Mouse (Mus musculus): ENCODE results near the gene Rpl9-ps6. TPM values are rescaled to one million over a fixed set of nuclear protein-coding genes. Genes with fewer than 3 reads are reported as not detected.

Rpl9-ps6 gene
- total and polyA plus RNA-seq, 2 experiments from 2014 or later, result 41.4 to 53.3 TPM

GRCm38 (mm10) chr19:32452231-32452630, 14.1 kb downstream of the Rpl9-ps6 start:
- Histone ChIP-seq H3K9me3 (replicated peaks; ENCODE audit: control insufficient read depth, low read length) (no peaks in the 10 kb centered on the region), H3K4me3 (ENCODE audit: low read depth, low read length) (no peak overlapping the region), H3K4me2 (ENCODE audit: low read depth, low read length) (no peak overlapping the region), H3K9ac (replicated peaks; ENCODE audit: low read depth, low read length) (no peak overlapping the region), H3K36me3 (replicated peaks; ENCODE audit: control insufficient read depth, insufficient read depth, low read length) (no peaks in the 10 kb centered on the region), H3K4me1 (ENCODE audit: control insufficient read depth, insufficient read depth) (no peaks in the 10 kb centered on the region), H3K27ac (ENCODE audit: low read depth) (no peak overlapping the region), H3K27me3 (ENCODE audit: control insufficient read depth, insufficient read depth, low read length) (no peaks in the 10 kb centered on the region)
- WGBS, result 70% methylated on average over 4 of the region's 4 CpGs
- no peak for DNase-seq (ENCODE audit: low spot score)
- ATAC-seq (ENCODE audit: insufficient read depth, low read depth), result no peak
- TF ChIP-seq CTCF (IDR thresholded peaks at IDR 0.05; ENCODE audit: low read depth), result no peak

- Histone ChIP-seq H3K36me3 (replicated peaks; ENCODE audit: control insufficient read depth, insufficient read depth, low read length) (no peaks in the 10 kb centered on the region), H3K9ac (replicated peaks; ENCODE audit: low read depth, low read length) (no peak overlapping the region), H3K27me3 (ENCODE audit: control insufficient read depth, insufficient read depth, low read length) (no peaks in the 10 kb centered on the region), H3K4me1 (ENCODE audit: control insufficient read depth, insufficient read depth) (no peaks in the 10 kb centered on the region), H3K9me3 (replicated peaks; ENCODE audit: control insufficient read depth, low read length) (no peaks in the 10 kb centered on the region), H3K4me3 (ENCODE audit: low read depth, low read length) (no peak overlapping the region), H3K4me2 (ENCODE audit: low read depth, low read length) (no peak overlapping the region), H3K27ac (ENCODE audit: low read depth) (no peak overlapping the region)
- WGBS, result 88% methylated on average over 10 of the region's 10 CpGs
- ATAC-seq (ENCODE audit: insufficient read depth, low read depth) (no peak), DNase-seq (ENCODE audit: low spot score) (no peak)
- TF ChIP-seq EP300 (IDR thresholded peaks at IDR 0.05; ENCODE audit: low read depth), result no peak
- no peak for TF ChIP-seq CTCF (IDR thresholded peaks at IDR 0.05; ENCODE audit: low read depth)
These were observed 17.4 kb downstream of the Rpl9-ps6 start for GRCm38 (mm10) chr19:32448931-32449330.

GRCm38 (mm10) chr19:32441568-32441967, 24.8 kb downstream of the Rpl9-ps6 start:
- Histone ChIP-seq H3K36me3 (replicated peaks; ENCODE audit: control insufficient read depth, insufficient read depth, low read length) (no peaks in the 10 kb centered on the region), H3K4me3 (ENCODE audit: low read depth, low read length) (no peak overlapping the region), H3K27ac (ENCODE audit: low read depth) (no peak overlapping the region), H3K9ac (replicated peaks; ENCODE audit: low read depth, low read length) (no peak overlapping the region), H3K4me1 (ENCODE audit: control insufficient read depth, insufficient read depth) (no peaks in the 10 kb centered on the region), H3K9me3 (replicated peaks; ENCODE audit: control insufficient read depth, low read length) (no peaks in the 10 kb centered on the region), H3K27me3 (ENCODE audit: control insufficient read depth, insufficient read depth, low read length) (no peaks in the 10 kb centered on the region), H3K4me2 (ENCODE audit: low read depth, low read length) (no peak overlapping the region)
- TF ChIP-seq CTCF (IDR thresholded peaks at IDR 0.05; ENCODE audit: low read depth) (no peak), EP300 (IDR thresholded peaks at IDR 0.05; ENCODE audit: low read depth) (no peak)
- WGBS, result 94% methylated on average over 10 of the region's 11 CpGs
- ATAC-seq (ENCODE audit: insufficient read depth, low read depth) (no peak), DNase-seq (ENCODE audit: low spot score) (no peak)

GRCm38 (mm10) chr19:32439356-32439755, 27.0 kb downstream of the Rpl9-ps6 start:
- TF ChIP-seq EP300 (IDR thresholded peaks at IDR 0.05; ENCODE audit: low read depth) (no peak), CTCF (IDR thresholded peaks at IDR 0.05; ENCODE audit: low read depth) (no peak)
- Histone ChIP-seq H3K4me2 (ENCODE audit: low read depth, low read length) (no peak overlapping the region), H3K9me3 (replicated peaks; ENCODE audit: control insufficient read depth, low read length) (no peaks in the 10 kb centered on the region), H3K4me1 (ENCODE audit: control insufficient read depth, insufficient read depth) (no peaks in the 10 kb centered on the region), H3K36me3 (replicated peaks; ENCODE audit: control insufficient read depth, insufficient read depth, low read length) (no peaks in the 10 kb centered on the region), H3K9ac (replicated peaks; ENCODE audit: low read depth, low read length) (no peak overlapping the region), H3K27me3 (ENCODE audit: control insufficient read depth, insufficient read depth, low read length) (no peaks in the 10 kb centered on the region), H3K27ac (ENCODE audit: low read depth) (no peak overlapping the region), H3K4me3 (ENCODE audit: low read depth, low read length) (no peak overlapping the region)
- ATAC-seq (ENCODE audit: insufficient read depth, low read depth) (no peak), DNase-seq (ENCODE audit: low spot score) (no peak)
- 83% methylated on average over 2 of the region's 2 CpGs for WGBS

- Histone ChIP-seq H3K9me3 (replicated peaks; ENCODE audit: control insufficient read depth, low read length) (no peaks in the 10 kb centered on the region), H3K4me2 (ENCODE audit: low read depth, low read length) (no peak overlapping the region), H3K9ac (replicated peaks; ENCODE audit: low read depth, low read length) (no peak overlapping the region), H3K4me3 (ENCODE audit: low read depth, low read length) (no peak overlapping the region), H3K4me1 (ENCODE audit: control insufficient read depth, insufficient read depth) (no peaks in the 10 kb centered on the region), H3K36me3 (replicated peaks; ENCODE audit: control insufficient read depth, insufficient read depth, low read length) (no peaks in the 10 kb centered on the region), H3K27ac (ENCODE audit: low read depth) (no peak overlapping the region), H3K27me3 (ENCODE audit: control insufficient read depth, insufficient read depth, low read length) (no peaks in the 10 kb centered on the region)
- no peak for TF ChIP-seq EP300 (IDR thresholded peaks at IDR 0.05; ENCODE audit: low read depth)
- no peak for TF ChIP-seq CTCF (IDR thresholded peaks at IDR 0.05; ENCODE audit: low read depth)
- ATAC-seq (ENCODE audit: insufficient read depth, low read depth), result no peak
- 90% methylated on average over 3 of the region's 3 CpGs for WGBS
- no peak for DNase-seq (ENCODE audit: low spot score)
These were observed 40.5 kb downstream of the Rpl9-ps6 start for GRCm38 (mm10) chr19:32425856-32426255.

DNA sequence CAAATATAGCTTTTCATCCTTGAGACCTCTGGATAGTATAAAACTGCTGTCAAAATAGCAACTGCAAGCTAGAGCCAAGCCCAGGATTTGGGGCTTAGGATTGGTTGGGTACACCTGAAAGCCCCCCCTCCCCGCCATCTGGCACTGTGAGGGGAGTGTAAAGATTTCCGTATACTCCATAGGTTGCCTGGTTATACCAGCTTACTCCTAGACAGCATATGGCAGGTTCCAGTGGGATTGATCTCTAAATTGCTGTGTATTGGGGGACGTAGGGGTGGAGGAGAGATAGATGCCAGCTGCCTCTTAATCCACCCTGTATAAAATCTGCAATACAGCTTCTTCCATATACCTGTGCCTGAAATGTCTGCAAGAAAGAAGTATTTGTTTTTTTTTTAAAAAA, 41.7 kb downstream of the Rpl9-ps6 start:
- Histone ChIP-seq H3K36me3 (replicated peaks; ENCODE audit: control insufficient read depth, insufficient read depth, low read length) (no peaks in the 10 kb centered on the region), H3K9ac (replicated peaks; ENCODE audit: low read depth, low read length) (no peak overlapping the region), H3K27ac (ENCODE audit: low read depth) (no peak overlapping the region), H3K4me2 (ENCODE audit: low read depth, low read length) (no peak overlapping the region), H3K4me3 (ENCODE audit: low read depth, low read length) (no peak overlapping the region), H3K27me3 (ENCODE audit: control insufficient read depth, insufficient read depth, low read length) (no peaks in the 10 kb centered on the region), H3K4me1 (ENCODE audit: control insufficient read depth, insufficient read depth) (no peaks in the 10 kb centered on the region), H3K9me3 (replicated peaks; ENCODE audit: control insufficient read depth, low read length) (no peaks in the 10 kb centered on the region)
- ATAC-seq (ENCODE audit: insufficient read depth, low read depth) (no peak), DNase-seq (ENCODE audit: low spot score) (no peak)
- TF ChIP-seq EP300 (IDR thresholded peaks at IDR 0.05; ENCODE audit: low read depth) (no peak), CTCF (IDR thresholded peaks at IDR 0.05; ENCODE audit: low read depth) (no peak)
- WGBS, result 86% methylated on average over 3 of the region's 3 CpGs
